8 mouse cellular contexts compared by ENCODE assay signal in genomic region chr5:110879584-110880374, GRCm38 (mm10). TPM values are rescaled to one million over a fixed set of nuclear protein-coding genes. Genes with fewer than 3 reads are reported as not detected.
DNase-seq lines count a peak whose midpoint lies in the region; ATAC-seq and TF ChIP-seq lines count a peak whose summit lies in the region.

TSS of gene Ttc28 (plus strand) at chr5:110879803.

- intact Hi-C loops in heart, postnatal 36 days (cut with DNase I) = loop anchor here (1.0 to 2.0 kb wide), 2 partner anchors 20 to 41 kb away; partner anchors contain the start of genes Chek2 and Hscb

- peak within 1 kb of the TSS; percentile 79 for H3K27ac ChIP-seq in forebrain, postnatal 0 days (ENCODE audit: low read depth, low read length)
- peak within 1 kb of the TSS; percentile 69; the same call in 1 of the 2 replicates for H3K27ac ChIP-seq in lung, embryonic 14.5 days (ENCODE audit: low read depth)
- no peak within 1 kb of the TSS for H3K27ac ChIP-seq in thymus, adult 2 months (ENCODE audit: control insufficient read depth, insufficient read depth, low read length)

- H3K4me3 ChIP-seq in forebrain, postnatal 0 days (ENCODE audit: low read depth, low read length) = peak within 1 kb of the TSS; percentile 82
- peak within 1 kb of the TSS; percentile 80 for H3K4me3 ChIP-seq in lung, embryonic 14.5 days (ENCODE audit: low read depth, low read length)
- H3K4me3 ChIP-seq in thymus, adult 2 months (ENCODE audit: control insufficient read depth, insufficient read depth, low read length) = peak within 1 kb of the TSS; percentile 72

- peak within 1 kb of the TSS; percentile 83 for H3K9ac ChIP-seq in forebrain, postnatal 0 days
- peak within 1 kb of the TSS; percentile 83 for H3K9ac ChIP-seq in lung, embryonic 14.5 days

- TF ChIP-seq POLR2A in thymus, adult 2 months (IDR thresholded peaks at IDR 0.05; ENCODE audit: control insufficient read depth, extremely low read depth, insufficient read depth, low read length, poor library complexity) = 0 out of 2 replicates have a peak, but pooled peaks have one; percentile 14

- peak; percentile 95 for ATAC-seq in forebrain, postnatal 0 days
- ATAC-seq in lung, embryonic 14.5 days (ENCODE audit: insufficient read depth) = peak; percentile 92

- H3K9me3 ChIP-seq in forebrain, postnatal 0 days (ENCODE audit: low read length) = no peaks in the 10 kb centered on the region
- H3K9me3 ChIP-seq in lung, embryonic 14.5 days (ENCODE audit: low read depth, low read length) = no peaks in the 10 kb centered on the region

- H3K36me3 ChIP-seq in forebrain, postnatal 0 days (ENCODE audit: insufficient read depth) = 0 out of 2 replicates have a peak, but pooled peaks cover 4% of the 10 kb centered on the region
- H3K36me3 ChIP-seq in lung, embryonic 14.5 days (ENCODE audit: insufficient read depth) = 0 out of 2 replicates have a peak, but pooled peaks cover 6% of the 10 kb centered on the region
- H3K36me3 ChIP-seq in thymus, adult 2 months (ENCODE audit: control insufficient read depth, insufficient read depth, low read length) = no peaks in the 10 kb centered on the region

- peak; percentile 22 for DNase-seq in MEL-GATA-1-ER (ENCODE audit: extremely low read depth, low read depth)
- peak; percentile 83 to 95 for DNase-seq in cerebellum, adult 18-20 months
- DNase-seq in forebrain, postnatal 0 days = peak; percentile 95
- DNase-seq in heart, postnatal 36 days = peak; percentile 91 to 92
- DNase-seq in layer of hippocampus, adult 8-10 months (ENCODE audit: low spot score in 2 of 2) = peak; percentile 63 to 82
- peak; percentile 94 for DNase-seq in lung, embryonic 14.5 days
- peak; percentile 79 for DNase-seq in ovary, adult 18-20 months (ENCODE audit: low spot score)
- DNase-seq in thymus, adult 2 months = peak; percentile 89

- H3K27me3 ChIP-seq in forebrain, postnatal 0 days (ENCODE audit: insufficient read depth, low read length) = no peaks in the 10 kb centered on the region
- H3K27me3 ChIP-seq in lung, embryonic 14.5 days (ENCODE audit: insufficient read depth, low read length) = no peaks in the 10 kb centered on the region
- no peaks in the 10 kb centered on the region for H3K27me3 ChIP-seq in thymus, adult 2 months (ENCODE audit: control insufficient read depth, insufficient read depth, low read length)

- H3K4me1 ChIP-seq in forebrain, postnatal 0 days (ENCODE audit: insufficient read depth) = peaks cover 6% of the 10 kb centered on the region; the same call in 1 of the 2 replicates
- no peaks in the 10 kb centered on the region for H3K4me1 ChIP-seq in lung, embryonic 14.5 days (ENCODE audit: insufficient read depth)
- peaks cover 3% of the 10 kb centered on the region for H3K4me1 ChIP-seq in thymus, adult 2 months (replicated peaks; ENCODE audit: control insufficient read depth, insufficient read depth, low read length)

- WGBS in forebrain, postnatal 0 days = under 1% methylated on average over 76 of the region's 101 CpGs
- under 1% methylated on average over 101 of the region's 101 CpGs for WGBS in lung, embryonic 14.5 days
- WGBS in thymus, adult 2 months = 1% methylated on average over 101 of the region's 101 CpGs

- H3K4me2 ChIP-seq in forebrain, postnatal 0 days (ENCODE audit: low read depth) = peak within 1 kb of the TSS; percentile 90
- H3K4me2 ChIP-seq in lung, embryonic 14.5 days = peak within 1 kb of the TSS; percentile 92

- TF ChIP-seq CTCF in forebrain, postnatal 0 days (IDR thresholded peaks at IDR 0.05; ENCODE audit: low read depth) = no peak
- no peak for TF ChIP-seq CTCF in lung, embryonic 14.5 days (IDR thresholded peaks at IDR 0.05; ENCODE audit: low read depth)
- TF ChIP-seq CTCF in thymus, adult 2 months (IDR thresholded peaks at IDR 0.05; ENCODE audit: borderline replicate concordance, control insufficient read depth, extremely low read depth, insufficient read depth, low read length, poor library complexity) = peak; percentile 15; the same call in 1 of the 2 replicates

RNA-seq across cellular contexts. Expression of gene Ttc28, which starts in this region (rescaled TPM):
- total RNA-seq in forebrain, postnatal 0 days (2014; rRNA removed) = 50.4 and 58.2 TPM in 2 replicates
- polyA plus RNA-seq in forebrain, postnatal 0 days (2015; fragmentation: Nextera tagmentation; extraction: Ambion mirVana) = 12.6 and 14.5 TPM in 2 replicates
- 10 to 100 TPM; 13.5 to 15.3 TPM for total RNA-seq in heart, postnatal 36 days (2021)
- total RNA-seq in layer of hippocampus, adult 8-10 months (2022) = 10 to 100 TPM in 2 of 4 experiments, 1 to 10 TPM in 2; 9.5 to 15.1 (median 12.2) TPM
- 15.2 and 15.3 TPM in 2 replicates for polyA plus RNA-seq in lung, embryonic 14.5 days (2014; fragmentation: Nextera tagmentation; extraction: Ambion mirVana)
- 4.8 and 5.8 TPM in 2 replicates for polyA plus RNA-seq in thymus, adult 2 months (2012; rRNA removed)

Comparison
In these comparisons a context has a peak if more than half of its experiments do, and no peak if none do; other contexts are left out.
1. DNase-seq: peak in every context shown above with its lines; median percentile 95 in forebrain, postnatal 0 days; 94 in lung, embryonic 14.5 days; 92 in heart, postnatal 36 days; 89 in cerebellum, adult 18-20 months; 89 in thymus, adult 2 months; 79 in ovary, adult 18-20 months; 72 in layer of hippocampus, adult 8-10 months; 22 in MEL-GATA-1-ER.